Mouse (Mus musculus) erythroblast, embryonic 14.5 days (primary cell): ENCODE results near the gene Ninj2.

ENCODE experiments used
- GATA1 ChIP-seq: IDR thresholded peaks from 2 replicates; pipeline ENCODE4 v1.6.1; 2012; ENCODE audit warnings: low read length, inconsistent platforms, mixed read lengths
- TAL1 ChIP-seq: IDR thresholded peaks from 3 replicates; pipeline ENCODE4 v1.6.1; 2012; ENCODE audit warnings: low read length, inconsistent platforms, mixed read lengths

DNA sequence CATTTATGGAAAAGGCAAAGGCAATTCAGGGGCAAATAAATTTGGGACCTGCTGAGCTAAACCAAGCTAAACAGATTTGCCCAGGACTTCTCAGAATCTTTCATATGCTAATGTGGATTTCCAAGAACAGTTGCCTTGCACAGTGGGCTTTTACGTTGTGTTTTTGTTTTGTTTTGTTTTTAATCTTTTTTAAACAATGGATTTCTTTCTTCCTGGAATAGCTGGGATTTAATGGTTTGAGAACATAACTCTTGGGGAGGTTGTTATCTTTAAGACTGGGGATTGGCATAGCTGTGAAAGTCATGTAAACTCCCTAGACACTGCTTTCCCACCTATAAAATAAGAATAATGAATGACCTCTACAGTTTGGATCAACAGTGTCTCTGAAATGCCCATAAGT, 137.3 kb downstream of the Ninj2 start:
- TF ChIP-seq GATA1 = no peak
- TF ChIP-seq TAL1 = no peak
